Mouse (Mus musculus): ENCODE measurements at regions not wholly inside any gene's neighbourhood (a gene's known extent, or its start where the extent isn't known, plus 50 kb on each side); places are given as distances from the start of the nearest gene placed in this dataset.

GRCm38 (mm10) chrX:11716773-11717172, 389.2 kb downstream of the H2al1j start:
- TF ChIP-seq CTCF (IDR thresholded peaks at IDR 0.05; ENCODE audit: low read depth, low read length) = no peak
- no peak for TF ChIP-seq POLR2A (IDR thresholded peaks at IDR 0.05; ENCODE audit: extremely low read depth, insufficient read depth, low read length)
